Mouse (Mus musculus): ENCODE results near the gene Vangl2. TPM values are rescaled to one million over a fixed set of nuclear protein-coding genes. Genes with fewer than 3 reads are reported as not detected.
A peak's percentile ranks its signal among the peaks of the same experiment; 100 is the strongest.

Vangl2 gene
- polyA plus RNA-seq, 1 experiment from 2014 or later, result 28.3 TPM

DNA sequence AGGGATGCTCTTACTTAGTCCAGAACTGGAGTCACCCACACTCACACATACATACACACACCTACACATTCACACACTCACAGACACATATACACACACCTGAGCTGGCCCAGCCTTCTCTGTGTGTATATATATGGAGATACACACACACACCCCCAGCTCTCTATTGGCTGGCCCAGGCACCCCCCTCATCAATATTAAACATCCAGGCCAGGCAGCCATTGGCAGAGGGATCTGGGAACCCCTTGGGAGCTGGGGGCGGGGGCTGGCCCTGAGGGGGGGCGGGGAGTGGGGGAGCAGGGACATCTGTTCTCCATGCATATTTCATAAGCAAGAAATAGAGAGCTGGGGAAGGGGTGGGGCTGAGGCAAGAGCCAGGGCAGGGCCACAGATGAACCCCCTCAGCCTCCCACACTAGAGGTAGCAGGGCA, 29.3 kb upstream of the Vangl2 start, which contains the start of gene Nhlh1:
Gene Nhlh1 (minus strand): TSS at position 83 of the 431 bp plus-strand sequence.
- peak within 1 kb of the TSS; percentile 61 for H3K27ac ChIP-seq (replicated peaks)
- 20% methylated on average over 2 of the region's 2 CpGs for WGBS
- H3K36me3 ChIP-seq (replicated peaks), result no peaks in the 10 kb centered on the region
- H3K4me3 ChIP-seq, result peak within 1 kb of the TSS; percentile 58
- H3K4me1 ChIP-seq, result peaks cover 54% of the 10 kb centered on the region
- peaks cover 55% of the 10 kb centered on the region for H3K27me3 ChIP-seq (replicated peaks; ENCODE audit: low read depth, poor library complexity, severe bottlenecking)
- peak; percentile 42 for DNase-seq (ENCODE audit: low spot score)
- H3K9me3 ChIP-seq, result no peaks in the 10 kb centered on the region

DNA sequence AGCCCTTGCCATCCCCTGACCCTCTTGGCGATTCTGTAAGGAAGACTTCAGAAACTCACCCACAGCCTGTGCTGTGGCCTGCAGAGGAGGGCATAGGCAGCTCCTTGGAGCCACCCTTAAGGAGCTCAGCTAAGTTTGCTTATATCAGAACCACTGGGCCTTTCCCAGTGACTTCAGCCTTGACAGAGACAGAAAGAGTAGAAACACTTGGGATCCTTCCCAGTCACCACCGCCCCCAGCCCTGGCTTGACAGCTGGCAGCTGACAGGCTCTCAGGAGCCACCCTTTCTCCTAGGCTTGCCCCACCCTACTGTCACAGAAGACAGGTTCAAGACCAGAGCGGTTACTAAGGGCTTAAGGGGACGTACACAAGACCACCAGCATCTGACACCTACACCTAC, 28.0 kb upstream of the Vangl2 start:
- peaks cover 49% of the 10 kb centered on the region for H3K4me1 ChIP-seq

DNA sequence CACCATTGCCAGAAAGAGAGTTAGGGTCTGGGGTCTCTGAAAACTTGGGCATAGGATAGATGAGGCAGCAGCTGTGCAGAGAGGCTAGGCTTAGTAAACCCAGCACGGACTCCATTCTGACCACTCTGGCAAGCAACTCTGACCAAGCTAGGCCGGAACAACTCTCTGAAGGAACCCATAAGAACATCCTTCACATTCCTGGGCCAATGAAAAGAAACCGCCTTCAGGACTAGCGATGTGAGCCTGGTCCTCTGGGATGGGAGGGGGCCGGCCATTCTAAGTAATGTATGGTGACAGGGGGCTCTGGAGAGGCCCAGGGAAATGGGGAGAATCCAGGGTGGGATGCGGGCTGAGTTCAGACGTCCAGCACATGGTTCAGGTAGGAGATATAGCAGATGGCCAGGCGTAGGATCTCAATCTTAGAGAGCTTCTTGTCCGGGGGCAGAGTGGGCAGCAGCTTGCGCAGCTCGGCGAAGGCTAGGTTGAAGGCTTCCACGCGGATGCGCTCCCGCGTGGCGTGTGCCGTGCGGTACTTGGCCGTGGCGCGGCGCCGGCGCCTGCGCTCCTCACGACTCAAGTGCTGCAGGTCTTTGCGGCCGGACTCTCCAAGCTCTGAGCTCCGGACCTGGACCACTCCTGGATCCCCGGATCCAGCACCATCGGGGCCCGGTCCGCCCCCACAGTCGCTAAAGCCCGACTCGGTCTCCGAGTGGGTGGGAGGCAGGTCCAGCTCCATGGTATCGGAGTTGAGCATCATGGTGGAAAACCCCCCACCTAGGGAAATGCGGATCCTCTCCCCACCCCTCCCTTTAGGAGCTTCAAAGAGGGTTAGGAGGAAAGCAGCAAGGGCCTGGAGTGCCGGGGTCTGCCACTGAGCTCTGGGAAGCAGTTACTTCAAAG, 25.5 kb upstream of the Vangl2 start:
- DNase-seq (ENCODE audit: low spot score), result peak; percentile 46
- peaks cover 45% of the 10 kb centered on the region for H3K4me1 ChIP-seq
- H3K27me3 ChIP-seq (replicated peaks; ENCODE audit: low read depth, poor library complexity, severe bottlenecking), result peaks cover 80% of the 10 kb centered on the region

More for the DNA sequence above, 28.0 kb upstream of the Vangl2 start:
- no peak overlapping the region for H3K27ac ChIP-seq (replicated peaks)
- H3K36me3 ChIP-seq (replicated peaks), result no peaks in the 10 kb centered on the region
- peak overlapping the region; percentile 58 for H3K4me3 ChIP-seq
- WGBS, result 81% methylated on average over 4 of the region's 4 CpGs
- peaks cover 65% of the 10 kb centered on the region for H3K27me3 ChIP-seq (replicated peaks; ENCODE audit: low read depth, poor library complexity, severe bottlenecking)
- DNase-seq (ENCODE audit: low spot score), result no peak
- H3K9me3 ChIP-seq, result no peaks in the 10 kb centered on the region

DNA sequence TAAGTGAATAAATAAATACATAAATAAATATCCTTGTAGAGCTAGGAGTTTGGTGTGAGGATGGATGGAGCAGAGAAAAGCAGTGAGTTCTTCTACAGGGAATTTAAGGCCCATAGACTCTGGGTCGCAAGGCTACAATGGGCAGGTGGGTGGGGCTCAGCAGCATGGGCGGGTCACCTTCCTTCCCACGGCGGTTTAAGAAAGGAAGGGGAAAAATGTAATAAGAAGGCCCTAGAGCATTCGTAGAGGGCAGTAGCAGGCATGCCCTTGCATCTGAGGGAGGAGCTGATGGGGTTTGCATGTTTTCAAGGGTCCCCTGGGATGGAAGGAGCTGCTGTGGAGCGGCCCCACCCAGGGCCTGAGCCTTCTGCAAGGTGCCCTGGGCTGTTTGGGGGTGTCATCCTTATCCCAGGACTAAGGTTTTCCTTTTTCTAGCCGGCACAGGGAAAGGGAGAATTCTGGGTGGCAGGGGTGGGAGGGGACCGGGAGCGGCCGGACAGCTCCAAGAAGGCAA, 24.6 kb upstream of the Vangl2 start:
- Histone ChIP-seq H3K9me3 (no peaks in the 10 kb centered on the region), H3K27me3 (replicated peaks; ENCODE audit: low read depth, poor library complexity, severe bottlenecking) (peaks cover 88% of the 10 kb centered on the region), H3K27ac (replicated peaks) (no peak overlapping the region), H3K36me3 (replicated peaks) (no peaks in the 10 kb centered on the region), H3K4me1 (peaks cover 45% of the 10 kb centered on the region), H3K4me3 (peak overlapping the region; percentile 58)
- WGBS, result 5% methylated on average over 10 of the region's 10 CpGs
- no peak for DNase-seq (ENCODE audit: low spot score)

More for the DNA sequence above, 25.5 kb upstream of the Vangl2 start:
- no peaks in the 10 kb centered on the region for H3K9me3 ChIP-seq
- peak overlapping the region; percentile 58 for H3K4me3 ChIP-seq
- WGBS, result 3% methylated on average over 42 of the region's 42 CpGs
- H3K27ac ChIP-seq (replicated peaks), result peak overlapping the region; percentile 63
- no peaks in the 10 kb centered on the region for H3K36me3 ChIP-seq (replicated peaks)

DNA sequence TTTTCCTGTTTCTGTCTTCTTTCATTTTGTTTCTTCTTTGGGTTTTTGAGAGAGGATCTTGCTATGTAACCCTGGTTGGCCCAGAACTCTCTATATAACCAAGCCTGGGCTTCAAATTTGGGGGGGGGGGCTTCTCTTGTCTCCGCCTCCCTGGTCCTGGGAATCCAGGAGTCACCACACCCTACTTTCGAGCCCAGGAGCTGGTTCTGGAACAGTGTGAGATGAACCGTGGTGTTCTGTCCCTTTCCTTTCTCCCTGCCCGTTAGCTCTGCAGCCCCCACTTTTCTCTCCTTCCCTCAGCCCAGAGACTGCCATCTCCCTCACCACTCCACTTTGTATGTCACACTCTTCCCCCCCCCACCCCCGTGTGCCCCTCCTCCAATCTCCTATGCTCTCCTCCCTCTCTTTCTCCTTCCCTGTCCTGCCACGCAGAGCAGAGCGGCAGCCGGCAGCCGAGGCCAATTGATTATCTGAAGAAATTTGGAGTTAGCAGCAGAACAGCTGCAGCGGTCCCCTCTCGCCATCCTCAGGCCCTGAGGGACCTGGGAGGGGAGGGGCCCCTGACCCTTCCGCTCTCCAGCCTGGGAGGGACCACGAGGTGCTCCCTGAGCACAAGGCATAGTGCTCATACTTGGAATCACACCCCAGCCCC, 21.0 kb upstream of the Vangl2 start:
- Histone ChIP-seq H3K36me3 (replicated peaks) (no peaks in the 10 kb centered on the region), H3K4me3 (peak overlapping the region; percentile 38), H3K27me3 (replicated peaks; ENCODE audit: low read depth, poor library complexity, severe bottlenecking) (peaks cover 71% of the 10 kb centered on the region), H3K27ac (replicated peaks) (peak overlapping the region; percentile 76), H3K4me1 (peaks cover 42% of the 10 kb centered on the region), H3K9me3 (no peaks in the 10 kb centered on the region)
- WGBS, result 21% methylated on average over 13 of the region's 13 CpGs
- DNase-seq (ENCODE audit: low spot score), result peak; percentile 60

DNA sequence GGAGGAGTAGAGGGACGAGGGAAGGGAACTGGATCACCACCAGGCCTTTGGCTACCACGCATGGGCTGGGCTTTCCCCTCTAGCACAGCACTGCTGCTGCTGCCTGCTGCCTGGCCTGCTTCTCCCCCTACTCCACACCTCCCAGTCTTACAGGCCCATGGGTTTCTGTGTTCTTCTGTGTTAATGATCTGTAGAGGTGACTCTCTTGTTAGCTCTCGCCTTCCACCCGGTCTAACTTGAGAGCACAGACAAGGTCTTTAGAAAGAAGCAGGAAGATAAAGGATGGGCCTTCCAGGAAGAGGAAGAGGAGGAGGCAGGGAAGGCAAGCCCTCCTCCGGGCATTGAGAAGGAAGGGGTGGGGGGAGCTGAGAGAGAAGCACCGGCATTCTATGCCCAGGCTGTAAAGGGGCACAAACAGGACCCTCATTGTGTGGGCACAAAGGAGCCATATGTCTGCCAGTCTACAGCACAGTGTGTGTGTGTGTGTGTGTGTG, 20.0 kb upstream of the Vangl2 start:
- H3K4me1 ChIP-seq, result peaks cover 33% of the 10 kb centered on the region
- no peaks in the 10 kb centered on the region for H3K9me3 ChIP-seq
- 22% methylated on average over 6 of the region's 6 CpGs for WGBS
- H3K27ac ChIP-seq (replicated peaks), result peak overlapping the region; percentile 76
- H3K27me3 ChIP-seq (replicated peaks; ENCODE audit: low read depth, poor library complexity, severe bottlenecking), result peaks cover 62% of the 10 kb centered on the region
- no peak for DNase-seq (ENCODE audit: low spot score)
- H3K36me3 ChIP-seq (replicated peaks), result no peaks in the 10 kb centered on the region
- peak overlapping the region; percentile 38 for H3K4me3 ChIP-seq

DNA sequence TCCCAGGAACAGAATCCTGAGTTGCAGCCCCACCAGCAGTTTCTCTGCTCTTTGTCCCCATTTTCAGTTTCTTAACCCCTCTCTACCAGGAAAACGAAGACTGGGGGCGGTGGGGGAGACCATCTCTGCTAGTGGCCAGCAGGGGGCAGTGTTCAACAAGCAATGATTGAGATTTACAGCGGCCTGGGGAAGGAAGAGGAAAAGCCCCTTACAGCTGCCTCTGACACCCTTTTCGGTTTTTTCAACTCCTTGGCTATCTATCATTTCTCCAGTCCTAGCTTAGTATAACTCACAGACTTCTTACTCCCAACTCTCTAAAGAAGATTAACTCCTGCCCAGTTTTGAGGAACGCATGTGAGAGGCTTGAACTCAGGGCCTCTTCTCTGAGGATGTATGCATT, 18.7 kb upstream of the Vangl2 start:
- 14% methylated on average over 5 of the region's 5 CpGs for WGBS
- peaks cover 26% of the 10 kb centered on the region for H3K4me1 ChIP-seq
- H3K4me3 ChIP-seq, result no peak overlapping the region
- DNase-seq (ENCODE audit: low spot score), result peak; percentile 88
- peaks cover 48% of the 10 kb centered on the region for H3K27me3 ChIP-seq (replicated peaks; ENCODE audit: low read depth, poor library complexity, severe bottlenecking)
- no peak overlapping the region for H3K27ac ChIP-seq (replicated peaks)
- H3K36me3 ChIP-seq (replicated peaks), result no peaks in the 10 kb centered on the region
- no peaks in the 10 kb centered on the region for H3K9me3 ChIP-seq

DNA sequence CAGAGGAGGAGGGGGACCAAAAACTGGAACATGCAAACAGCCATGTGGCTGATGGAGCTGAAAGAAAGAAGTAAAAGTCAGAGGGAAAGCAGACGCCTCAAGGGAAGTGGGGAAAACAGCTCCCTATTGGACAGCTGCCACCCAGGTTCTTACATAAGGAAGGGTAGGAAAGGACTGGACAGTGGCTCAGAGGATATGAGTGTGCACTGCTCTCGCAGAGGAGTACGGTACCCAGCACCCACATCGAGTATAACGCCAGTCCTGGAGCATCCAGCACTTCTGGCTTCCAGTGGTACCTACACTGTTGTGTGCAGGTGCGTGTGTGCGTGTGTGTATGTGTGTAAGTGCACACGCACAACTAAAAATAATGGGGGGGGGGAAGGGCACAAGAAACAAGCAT, 18.2 kb upstream of the Vangl2 start:
- Histone ChIP-seq H3K36me3 (replicated peaks) (no peaks in the 10 kb centered on the region), H3K9me3 (no peaks in the 10 kb centered on the region), H3K4me3 (no peak overlapping the region), H3K27me3 (replicated peaks; ENCODE audit: low read depth, poor library complexity, severe bottlenecking) (peaks cover 44% of the 10 kb centered on the region), H3K4me1 (peaks cover 26% of the 10 kb centered on the region), H3K27ac (replicated peaks) (no peak overlapping the region)
- DNase-seq (ENCODE audit: low spot score), result no peak
- WGBS, result 70% methylated on average over 8 of the region's 8 CpGs

DNA sequence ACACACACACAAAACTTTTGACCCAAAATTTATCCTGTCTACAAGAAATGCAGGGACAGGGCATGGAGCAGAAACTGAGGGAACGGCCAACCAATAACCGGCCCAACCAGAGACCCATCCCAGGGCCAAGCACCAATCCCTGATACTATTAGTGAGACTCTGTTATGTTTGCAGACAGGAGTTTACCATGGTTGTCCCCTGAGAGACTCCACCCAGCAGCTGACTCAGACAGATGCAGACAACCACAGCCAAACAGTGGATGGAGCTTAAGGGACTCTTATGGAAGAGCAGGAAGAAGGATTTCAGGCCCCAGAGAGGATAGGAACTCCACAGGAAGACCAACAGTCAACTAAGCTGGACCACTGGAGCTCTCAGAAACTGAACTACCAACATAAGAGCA, 1.7 kb upstream of the Vangl2 start:
- 90% methylated on average over 2 of the region's 2 CpGs for WGBS
- H3K4me1 ChIP-seq, result peaks cover 32% of the 10 kb centered on the region
- H3K27ac ChIP-seq (replicated peaks), result no peak overlapping the region

DNA sequence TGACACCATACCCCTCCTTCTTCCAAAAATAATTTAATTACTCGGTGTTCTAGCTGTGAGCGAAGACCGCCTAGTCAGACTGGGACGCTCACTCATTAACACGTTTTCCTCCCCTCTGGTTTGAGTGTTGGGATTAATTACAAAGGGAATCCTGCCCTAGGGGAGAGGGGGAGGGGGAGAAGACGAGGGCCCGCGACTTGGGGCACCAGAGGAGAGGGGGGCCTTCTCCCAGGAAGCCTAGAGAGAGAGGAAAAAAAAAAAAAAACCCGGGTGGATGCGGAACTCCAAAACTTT, 488 bp downstream of the Vangl2 start:
- WGBS, result 4% methylated on average over 10 of the region's 10 CpGs
- H3K4me1 ChIP-seq, result peaks cover 51% of the 10 kb centered on the region
- H3K4me3 ChIP-seq, result peak overlapping the region; percentile 93
- H3K36me3 ChIP-seq (replicated peaks), result peaks cover 15% of the 10 kb centered on the region
- H3K27ac ChIP-seq (replicated peaks), result peak overlapping the region; percentile 99
- no peaks in the 10 kb centered on the region for H3K9me3 ChIP-seq
- no peak for DNase-seq (ENCODE audit: low spot score)
- peaks cover 6% of the 10 kb centered on the region for H3K27me3 ChIP-seq (replicated peaks; ENCODE audit: low read depth, poor library complexity, severe bottlenecking)

More for the DNA sequence above, 1.7 kb upstream of the Vangl2 start:
- Histone ChIP-seq H3K9me3 (no peaks in the 10 kb centered on the region), H3K4me3 (no peak overlapping the region), H3K27me3 (replicated peaks; ENCODE audit: low read depth, poor library complexity, severe bottlenecking) (peaks cover 6% of the 10 kb centered on the region), H3K36me3 (replicated peaks) (no peaks in the 10 kb centered on the region)
- DNase-seq (ENCODE audit: low spot score), result no peak

DNA sequence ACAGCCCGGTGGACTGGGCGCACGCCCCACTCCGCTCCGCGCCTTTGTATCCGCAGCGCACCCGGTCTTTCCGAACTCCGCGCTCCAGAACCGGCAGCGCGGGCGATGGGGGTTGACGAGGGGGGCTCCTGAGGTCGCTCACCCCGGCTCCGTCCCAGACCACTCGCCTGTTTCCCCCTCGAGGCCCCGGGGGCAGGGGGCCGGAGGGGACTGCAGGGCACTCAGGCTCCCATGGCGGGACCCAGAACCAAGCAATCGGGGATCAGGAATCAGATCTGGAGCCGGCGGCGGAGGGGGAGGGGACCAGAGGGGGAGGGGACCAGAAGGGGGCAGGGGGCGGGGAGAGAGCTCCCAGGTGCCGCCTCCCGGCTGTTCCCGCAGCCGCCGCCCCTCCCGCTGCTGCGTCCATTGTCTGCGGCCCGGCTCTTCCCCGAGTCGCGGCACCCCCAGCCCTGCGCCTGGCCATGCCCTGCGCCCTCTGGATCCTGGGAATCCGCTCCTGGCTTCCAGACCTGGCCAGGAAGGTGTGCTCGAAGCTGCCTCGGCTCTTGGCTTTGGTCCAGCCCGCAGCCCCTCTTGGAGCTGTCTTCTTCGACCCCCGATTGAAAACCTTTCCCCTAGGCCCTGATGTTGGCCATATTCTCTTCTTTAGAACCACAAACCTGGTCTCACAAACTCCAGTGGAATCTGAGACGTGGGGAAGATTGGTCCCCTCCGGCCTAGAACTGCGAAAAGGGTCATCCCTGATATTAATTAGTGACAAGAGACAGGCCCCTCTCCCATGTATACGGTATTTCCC, 1.0 kb downstream of the Vangl2 start:
- H3K36me3 ChIP-seq (replicated peaks), result peaks cover 21% of the 10 kb centered on the region
- peak overlapping the region; percentile 93 for H3K4me3 ChIP-seq
- peak overlapping the region; percentile 99 for H3K27ac ChIP-seq (replicated peaks)
- DNase-seq (ENCODE audit: low spot score), result peak; percentile 97
- H3K4me1 ChIP-seq, result peaks cover 57% of the 10 kb centered on the region
- no peaks in the 10 kb centered on the region for H3K9me3 ChIP-seq
- peaks cover 6% of the 10 kb centered on the region for H3K27me3 ChIP-seq (replicated peaks; ENCODE audit: low read depth, poor library complexity, severe bottlenecking)
- WGBS, result under 1% methylated on average over 53 of the region's 54 CpGs
